Mouse (Mus musculus) testis, adult 2 months (tissue): Measurements from ENCODE around the gene Gm45234. TPM values are rescaled to one million over a fixed set of nuclear protein-coding genes. Genes with fewer than 3 reads are reported as not detected.
"Not testable (repeated sequence)": the region's sequence is repeated elsewhere in the genome, so short reads cannot be mapped to it uniquely, and the experiment has no call there.

ENCODE experiments used
- H3K27ac ChIP-seq: fragments of 200-500 bp; 2 replicates; pipeline ENCODE4 v1.5.1; 2012; ENCODE audit warnings: low read depth, low read length; ENCODE audit not compliant: control insufficient read depth, insufficient read depth
- H3K27me3 ChIP-seq: fragments of 200-500 bp; 2 replicates; pipeline ENCODE4 v1.6.1; 2012; ENCODE audit warnings: mild to moderate bottlenecking, low read length, moderate library complexity; ENCODE audit not compliant: control insufficient read depth, insufficient read depth
- H3K36me3 ChIP-seq: fragments of 200-500 bp; 2 replicates; pipeline ENCODE4 v1.6.1; 2012; ENCODE audit warnings: mild to moderate bottlenecking, low read length; ENCODE audit not compliant: control insufficient read depth, insufficient read depth
- H3K4me1 ChIP-seq: fragments of 200-500 bp; 2 replicates; pipeline ENCODE4 v1.6.1; 2012; ENCODE audit warnings: low read length; ENCODE audit not compliant: control insufficient read depth, insufficient read depth
- H3K4me3 ChIP-seq: fragments of 200-500 bp; 2 replicates; pipeline ENCODE4 v1.5.1; 2012; ENCODE audit warnings: low read depth, mild to moderate bottlenecking, low read length, moderate library complexity, mixed read lengths; ENCODE audit not compliant: control insufficient read depth
- CTCF ChIP-seq: fragments of 200-500 bp; IDR thresholded peaks from 2 replicates; pipeline ENCODE4 v1.5.1; 2012; ENCODE audit warnings: low read depth, mild to moderate bottlenecking, inconsistent platforms, low read length, moderate library complexity; ENCODE audit not compliant: control insufficient read depth, insufficient read depth, insufficient replicate concordance
- POLR2A ChIP-seq: fragments of 200-500 bp; IDR thresholded peaks from 2 replicates; pipeline ENCODE4 v1.6.1; 2012; ENCODE audit warnings: low read depth, mild to moderate bottlenecking, inconsistent platforms, low read length, moderate library complexity; ENCODE audit not compliant: control insufficient read depth
- polyA plus RNA-seq: library from polyadenylated mRNA; depleted of rRNA; stranded (reverse); fragments of >200 nt; gene quantifications from 2 replicates; pipeline ENCODE4 v1.2.3, GENCODE M21; 2012; rRNA removed

Gm45234 gene
- polyA plus RNA-seq, result 0.05 TPM in 1 of 2 replicates, not detected in the other

DNA sequence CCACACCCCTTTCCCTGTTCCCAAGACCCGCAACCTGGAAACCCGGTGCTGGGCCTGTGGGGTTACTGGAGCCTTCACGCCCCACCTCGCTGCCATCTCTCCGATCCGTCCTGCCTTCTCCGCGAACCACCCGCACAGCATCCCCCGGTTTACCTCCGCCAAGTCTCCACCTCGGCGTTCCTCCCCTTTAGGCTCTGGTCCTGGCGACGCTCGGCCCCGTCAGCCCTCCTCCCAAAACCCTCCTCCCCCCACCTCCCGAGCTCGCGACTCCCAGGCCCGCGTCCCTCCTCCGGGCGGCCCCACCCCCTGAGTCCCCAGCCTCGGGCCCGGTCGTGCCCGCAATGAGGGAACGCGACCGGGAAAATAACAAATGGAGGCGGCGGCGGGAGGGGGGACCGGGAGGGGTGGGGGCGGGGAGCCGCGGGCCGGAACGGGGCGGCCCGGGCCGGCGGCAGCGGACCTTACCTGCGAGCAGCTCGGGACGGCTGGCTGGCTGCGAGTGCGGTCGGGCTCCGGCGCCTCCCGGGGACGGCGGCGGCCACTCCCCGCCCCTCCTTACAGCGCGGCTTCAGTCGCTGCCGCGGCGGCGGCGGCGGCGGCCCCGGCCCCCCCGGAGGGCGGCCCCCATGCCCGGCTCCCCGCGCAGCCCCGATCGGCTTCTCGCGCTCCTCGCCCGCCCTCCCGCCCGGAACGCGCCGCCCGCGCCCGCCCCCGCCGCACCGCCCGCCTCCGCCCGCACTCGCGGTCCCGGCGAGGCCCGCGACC is at the start of gene Gm45234, which contains the start of gene Atn1:
Gm45234 (minus strand) TSS at position 191 of the 765 bp plus-strand sequence.
Atn1 (minus strand) TSS at position 694 of the 765 bp plus-strand sequence.
- no peak for TF ChIP-seq CTCF
- TF ChIP-seq POLR2A, result no peak
- H3K4me1 ChIP-seq, result peaks cover 10% of the 10 kb centered on the region
- H3K27me3 ChIP-seq, result no peaks in the 10 kb centered on the region; the same call in 1 of the 2 replicates
- peak within 1 kb of the TSS; percentile 88 for H3K4me3 ChIP-seq
- H3K36me3 ChIP-seq, result no peaks in the 10 kb centered on the region
- H3K27ac ChIP-seq, result peak within 1 kb of the TSS; percentile 68

DNA sequence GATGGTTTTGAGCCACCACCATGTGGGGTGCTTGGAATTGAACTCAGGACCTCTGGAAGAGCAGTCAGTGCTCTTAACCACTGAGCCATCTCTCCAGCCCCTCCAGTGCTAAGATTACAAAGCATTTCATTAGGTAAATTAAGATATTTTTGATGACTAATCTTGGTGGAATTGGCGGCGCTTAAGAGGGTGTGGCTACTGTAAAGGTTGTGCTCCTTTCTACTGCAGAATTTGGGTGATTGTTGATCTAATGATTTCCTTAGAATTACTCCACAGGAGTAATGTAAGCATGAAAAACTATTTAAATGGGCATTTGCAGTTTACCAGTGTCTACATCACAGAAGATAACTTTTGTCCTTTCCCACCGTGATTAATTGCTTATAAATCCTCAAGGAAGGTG is 48.5 kb upstream of the Gm45234 start:
- Histone ChIP-seq H3K4me1 (peaks cover 22% of the 10 kb centered on the region), H3K27me3 (no peaks in the 10 kb centered on the region), H3K27ac (no peak overlapping the region), H3K36me3 (no peaks in the 10 kb centered on the region; the same call in 1 of the 2 replicates), H3K4me3 (peak overlapping the region; percentile 93)
- TF ChIP-seq POLR2A (no peak), CTCF (no peak)

DNA sequence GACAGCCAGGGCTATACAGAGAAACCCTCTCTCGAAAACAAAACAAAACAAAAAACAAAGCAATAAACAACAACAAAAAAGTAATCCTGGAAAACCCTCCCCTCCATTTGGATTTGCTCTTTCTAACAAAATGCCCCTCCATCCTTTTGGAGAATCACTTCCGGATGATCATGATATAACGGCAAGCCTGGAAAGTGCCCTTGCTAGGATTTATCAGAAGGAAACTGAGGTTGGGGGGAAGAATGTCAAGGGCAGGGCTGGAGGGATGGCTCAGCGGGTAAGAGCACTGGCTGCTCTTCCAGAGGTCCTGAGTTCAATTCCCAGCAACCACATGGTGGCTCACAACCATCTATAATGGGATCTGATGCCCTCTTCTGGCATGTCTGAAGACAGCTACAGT is 47.9 kb upstream of the Gm45234 start:
- H3K4me1 ChIP-seq, result peaks cover 16% of the 10 kb centered on the region
- not testable (repeated sequence) for H3K4me3 ChIP-seq, H3K36me3 ChIP-seq, H3K27ac ChIP-seq, H3K27me3 ChIP-seq

- Histone ChIP-seq H3K27ac (no peak overlapping the region), H3K36me3 (no peaks in the 10 kb centered on the region), H3K4me1 (peaks cover 11% of the 10 kb centered on the region), H3K4me3 (no peak overlapping the region), H3K27me3 (no peaks in the 10 kb centered on the region)
- TF ChIP-seq POLR2A (no peak), CTCF (no peak)
Observed at GRCm38 (mm10) chr6:124803061-124803460, 47.2 kb upstream of the Gm45234 start.

- peaks cover 11% of the 10 kb centered on the region for H3K4me1 ChIP-seq
- not testable (repeated sequence) for H3K27me3 ChIP-seq, H3K4me3 ChIP-seq, H3K27ac ChIP-seq, H3K36me3 ChIP-seq
Observed at GRCm38 (mm10) chr6:124802400-124802799, 46.6 kb upstream of the Gm45234 start.

DNA sequence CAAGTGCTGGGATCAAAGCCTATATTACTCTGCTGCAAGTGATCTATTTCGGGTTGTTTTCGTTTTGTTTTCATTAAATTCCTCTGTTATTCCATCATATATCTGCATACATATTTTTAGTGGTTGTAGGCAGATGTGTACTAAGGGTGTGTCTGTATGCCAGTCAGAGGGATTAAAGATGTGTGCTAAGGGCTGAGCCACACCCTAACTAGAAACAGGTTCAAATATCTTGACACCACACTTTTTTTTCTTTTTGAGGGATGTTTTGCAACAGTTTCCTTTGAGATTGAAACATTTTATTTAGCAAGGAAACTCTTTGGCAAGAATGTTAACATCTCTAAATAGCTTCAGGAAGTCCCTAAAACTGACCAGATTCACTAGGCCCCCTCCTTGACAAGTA is 40.4 kb upstream of the Gm45234 start:
- no peak overlapping the region for H3K4me3 ChIP-seq
- H3K4me1 ChIP-seq, result no peaks in the 10 kb centered on the region
- H3K27ac ChIP-seq, result no peak overlapping the region
- H3K36me3 ChIP-seq, result no peaks in the 10 kb centered on the region
- no peak for TF ChIP-seq POLR2A
- TF ChIP-seq CTCF, result no peak
- no peaks in the 10 kb centered on the region for H3K27me3 ChIP-seq

GRCm38 (mm10) chr6:124795781-124796180 is 40.0 kb upstream of the Gm45234 start:
- TF ChIP-seq CTCF (no peak), POLR2A (no peak)
- Histone ChIP-seq H3K36me3 (no peaks in the 10 kb centered on the region), H3K27ac (no peak overlapping the region), H3K27me3 (no peaks in the 10 kb centered on the region), H3K4me3 (no peak overlapping the region), H3K4me1 (no peaks in the 10 kb centered on the region)

DNA sequence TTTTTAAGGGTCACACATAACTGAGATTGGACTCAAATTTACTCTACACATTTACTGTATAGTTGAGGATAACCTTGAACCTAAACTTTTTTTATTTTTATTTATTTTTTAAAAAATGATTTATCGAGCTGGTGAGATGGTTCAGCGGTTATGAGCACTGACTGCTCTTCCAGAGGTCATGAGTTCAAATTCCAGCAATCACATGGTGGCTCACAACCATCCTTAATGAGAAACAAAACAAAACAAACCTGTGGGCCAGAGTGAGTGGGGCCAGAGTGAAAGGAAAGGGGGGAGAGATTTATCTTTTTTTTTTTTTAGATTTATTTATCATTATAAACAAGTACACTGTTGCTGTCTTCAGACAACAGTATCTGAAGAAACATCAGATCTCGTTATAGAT is 36.1 kb upstream of the Gm45234 start:
- no peaks in the 10 kb centered on the region for H3K27me3 ChIP-seq
- H3K4me3 ChIP-seq, result no peak overlapping the region
- TF ChIP-seq POLR2A, result no peak
- TF ChIP-seq CTCF, result no peak

More for the DNA sequence above, 36.1 kb upstream of the Gm45234 start:
- Histone ChIP-seq H3K4me1 (no peaks in the 10 kb centered on the region), H3K36me3 (no peaks in the 10 kb centered on the region), H3K27ac (no peak overlapping the region)
